Mouse (Mus musculus) kidney, embryonic 16.5 days (tissue): ENCODE results near the gene Ppp1r13b. TPM values are rescaled to one million over a fixed set of nuclear protein-coding genes. Genes with fewer than 3 reads are reported as not detected.

Experiments used
- ATAC-seq: fragments of 200-750 bp; cut with Nextera tagmentation; 2 replicates; pipeline ENCODE4 v1.8.0; 2017; ENCODE audit warnings: moderate TSS enrichment; ENCODE audit not compliant: low FRiP score, low TSS enrichment
- H3K27ac ChIP-seq: fragments of 300-500 bp; sonication (generic); 2 replicates; pipeline ENCODE4 v1.5.1; 2014; ENCODE audit warnings: low read length
- H3K27me3 ChIP-seq: fragments of 300-500 bp; sonication (generic); 2 replicates; pipeline ENCODE4 v1.6.1; 2014; ENCODE audit warnings: low read length, control low read depth, mixed read lengths; ENCODE audit not compliant: insufficient read depth
- H3K36me3 ChIP-seq: fragments of 300-500 bp; sonication (generic); 2 replicates; pipeline ENCODE4 v1.6.1; 2014; ENCODE audit warnings: low read length, control low read depth, mixed read lengths; ENCODE audit not compliant: insufficient read depth
- H3K4me1 ChIP-seq: fragments of 300-500 bp; sonication (generic); 2 replicates; pipeline ENCODE4 v1.6.1; 2014; ENCODE audit warnings: low read length, control low read depth, mixed read lengths; ENCODE audit not compliant: insufficient read depth
- H3K4me2 ChIP-seq: fragments of 300-500 bp; sonication (generic); replicated peaks from 2 replicates; pipeline ENCODE4 v1.6.1; 2014; ENCODE audit warnings: low read depth, low read length
- H3K4me3 ChIP-seq: fragments of 300-500 bp; sonication (generic); 2 replicates; pipeline ENCODE4 v1.5.1; 2014; ENCODE audit warnings: mild to moderate bottlenecking, low read length
- H3K9ac ChIP-seq: fragments of 300-500 bp; sonication (generic); replicated peaks from 2 replicates; pipeline ENCODE4 v1.6.1; 2014; ENCODE audit warnings: low read length
- H3K9me3 ChIP-seq: fragments of 300-500 bp; sonication (generic); 2 replicates; pipeline ENCODE4 v1.6.1; 2016; ENCODE audit warnings: low read length, control low read depth
- WGBS: fragments of 180-500 bp; shearing (Covaris S2); extraction: QIAGEN DNeasy Blood & Tissue Kit; methylation state at CpG from one replicate; pipeline ENCODE4 v1.1.7; 2014; 5-methylcytosine and 5-hydroxymethylcytosine counted together
- polyA plus RNA-seq: library from polyadenylated mRNA; unstranded; fragments of >200 nt; fragmentation: Nextera tagmentation; extraction: Ambion mirVana; gene quantifications from 2 replicates; pipeline ENCODE4 v1.2.1, GENCODE M21; 2015

Gene Ppp1r13b
- polyA plus RNA-seq, 1 experiment from 2014 or later, result 14.7 TPM

DNA sequence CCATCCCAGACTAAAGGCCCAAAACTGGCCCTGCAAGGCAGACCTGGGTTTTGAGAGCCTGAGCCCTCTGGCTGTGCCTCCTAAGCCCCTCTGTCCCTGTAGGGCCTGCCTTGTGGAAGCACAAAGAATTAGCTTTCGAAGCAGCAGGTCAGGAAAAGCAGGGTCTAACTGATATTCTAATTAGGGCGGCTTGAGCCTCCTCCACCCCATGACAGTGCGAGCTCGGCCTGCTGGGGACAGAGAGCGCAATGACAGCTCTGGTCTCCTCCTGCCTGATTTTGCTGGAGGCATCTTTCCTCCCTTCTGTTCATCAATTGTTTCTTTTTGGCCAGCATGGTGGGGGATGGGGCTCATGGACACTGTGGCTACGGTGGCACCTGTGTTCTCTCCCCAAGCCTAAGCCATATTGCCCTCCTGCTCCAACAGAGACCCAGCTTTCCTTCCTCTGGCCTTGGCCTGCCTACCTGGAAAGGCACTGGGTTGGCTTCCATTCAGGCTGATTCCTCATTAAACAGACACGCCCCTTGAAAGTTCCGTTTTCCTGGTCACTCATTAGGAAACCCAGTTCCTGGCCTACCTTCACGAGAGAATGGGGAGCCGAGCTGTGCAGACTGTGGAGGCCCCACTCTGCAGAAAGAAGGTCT is 35.6 kb upstream of the Ppp1r13b start:
- Histone ChIP-seq H3K36me3 (no peaks in the 10 kb centered on the region), H3K27ac (peak overlapping the region; percentile 65), H3K9me3 (no peaks in the 10 kb centered on the region), H3K4me2 (peak overlapping the region; percentile 20), H3K4me3 (0 out of 2 replicates have a peak overlapping the region, but pooled peaks have one; percentile 8), H3K27me3 (no peaks in the 10 kb centered on the region), H3K4me1 (peaks cover 32% of the 10 kb centered on the region), H3K9ac (peak overlapping the region; percentile 42)
- ATAC-seq, result no peak
- 72% methylated on average over 10 of the region's 10 CpGs for WGBS

DNA sequence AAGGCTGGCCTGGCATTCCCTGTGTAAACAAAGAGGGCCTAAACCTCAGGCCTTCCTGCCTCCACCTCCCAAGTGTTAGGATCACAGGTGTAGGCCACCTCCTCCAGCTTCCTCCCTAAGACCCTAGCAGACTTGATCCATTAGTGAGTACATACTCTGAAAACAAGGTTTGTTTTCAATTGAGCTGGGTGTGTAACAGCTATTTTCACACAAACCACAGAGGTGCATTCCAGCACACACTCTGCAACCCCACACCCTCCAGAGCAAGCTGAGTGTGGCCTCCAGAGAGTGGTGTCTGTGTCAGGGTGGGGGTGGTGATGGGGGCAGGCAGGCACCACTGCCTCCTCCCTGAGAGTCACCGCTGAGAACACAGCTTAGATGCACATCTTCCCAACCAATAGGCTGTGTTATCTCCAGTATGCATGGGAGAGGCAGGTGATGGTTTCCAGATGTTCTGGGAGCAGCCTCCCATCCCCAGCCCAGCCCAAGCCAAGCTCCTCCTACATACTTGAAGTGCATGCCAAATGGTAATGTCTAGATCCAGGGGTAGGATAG is 30.8 kb upstream of the Ppp1r13b start:
- WGBS, result 19% methylated on average over 1 of the region's 1 CpGs
- Histone ChIP-seq H3K36me3 (no peaks in the 10 kb centered on the region), H3K27me3 (no peaks in the 10 kb centered on the region), H3K4me3 (no peak overlapping the region), H3K4me2 (no peak overlapping the region), H3K9ac (no peak overlapping the region), H3K4me1 (peaks cover 43% of the 10 kb centered on the region), H3K27ac (peak overlapping the region; percentile 94), H3K9me3 (no peaks in the 10 kb centered on the region)
- peak; percentile 60 for ATAC-seq

DNA sequence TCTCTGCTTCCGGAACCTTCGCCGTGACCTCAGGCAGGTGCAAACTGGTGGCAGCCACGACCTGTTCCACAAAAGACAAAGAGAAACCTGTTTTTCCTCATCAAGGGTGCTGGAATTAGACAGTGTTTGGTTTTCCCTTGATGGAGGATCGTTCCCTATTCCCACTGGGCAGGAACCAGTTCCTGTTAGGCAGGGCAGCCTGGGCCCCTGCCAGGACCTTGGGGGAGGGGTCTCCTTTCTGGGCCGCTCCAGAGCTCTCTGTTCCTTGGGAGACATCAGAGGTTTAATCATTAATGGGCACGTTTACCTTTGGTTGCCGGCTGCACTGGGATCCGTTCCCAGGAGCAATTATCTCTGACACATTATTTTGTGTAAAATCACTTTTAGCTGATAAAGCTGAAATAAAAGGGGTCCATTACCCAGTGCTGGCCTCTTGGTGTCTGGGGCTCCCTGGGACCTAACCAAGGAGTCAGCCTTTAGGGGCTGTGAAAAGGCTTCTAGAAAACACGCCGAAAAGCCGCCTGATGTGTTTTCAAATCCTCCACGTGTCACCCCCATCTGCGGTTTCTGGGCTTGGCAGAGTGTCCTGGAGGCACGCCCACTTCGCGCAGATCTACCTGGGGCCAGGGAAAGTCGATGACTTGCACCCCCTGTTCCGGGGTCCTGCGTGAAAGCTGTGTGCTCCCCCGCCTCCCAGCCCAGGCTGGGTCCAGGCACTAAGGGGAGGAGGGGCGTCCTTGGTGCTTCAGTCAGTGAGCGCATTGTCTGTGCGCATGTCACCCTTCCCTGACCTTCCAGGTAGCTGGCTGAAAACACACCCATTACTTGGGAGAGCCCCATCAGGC is 29.0 kb upstream of the Ppp1r13b start:
- Histone ChIP-seq H3K9ac (peak overlapping the region; percentile 46), H3K4me2 (peak overlapping the region; percentile 34), H3K4me1 (peaks cover 57% of the 10 kb centered on the region), H3K36me3 (no peaks in the 10 kb centered on the region), H3K27ac (peak overlapping the region; percentile 94), H3K4me3 (no peak overlapping the region; the same call in 1 of the 2 replicates), H3K9me3 (no peaks in the 10 kb centered on the region), H3K27me3 (no peaks in the 10 kb centered on the region)
- WGBS, result 34% methylated on average over 24 of the region's 24 CpGs
- ATAC-seq, result peak; percentile 77

DNA sequence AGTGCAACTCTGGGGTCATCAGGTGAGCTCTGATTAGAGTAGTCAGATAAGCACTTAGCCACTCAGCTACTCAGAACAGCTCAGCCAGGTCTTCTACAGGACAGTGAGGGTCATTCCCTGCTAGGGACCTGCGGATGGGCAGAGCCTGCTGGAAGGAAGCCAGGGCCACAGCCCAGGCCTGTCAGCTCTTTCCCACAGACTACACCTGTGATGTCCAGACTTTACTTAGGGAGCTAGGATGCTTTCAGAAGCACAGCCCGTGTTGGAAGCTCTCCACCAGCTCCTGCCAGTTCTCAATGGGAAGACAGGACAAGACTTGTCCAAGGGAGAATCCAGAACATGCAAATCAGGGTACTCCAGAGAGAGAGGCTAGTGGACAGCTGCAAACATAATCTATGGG is 26.1 kb upstream of the Ppp1r13b start:
- Histone ChIP-seq H3K9ac (no peak overlapping the region), H3K4me1 (peaks cover 62% of the 10 kb centered on the region), H3K4me2 (peak overlapping the region; percentile 27; the same call in 1 of the 2 replicates), H3K27ac (peak overlapping the region; percentile 55), H3K27me3 (no peaks in the 10 kb centered on the region), H3K9me3 (no peaks in the 10 kb centered on the region), H3K36me3 (no peaks in the 10 kb centered on the region), H3K4me3 (no peak overlapping the region)
- WGBS, result 56% methylated on average over 2 of the region's 2 CpGs
- ATAC-seq, result no peak

DNA sequence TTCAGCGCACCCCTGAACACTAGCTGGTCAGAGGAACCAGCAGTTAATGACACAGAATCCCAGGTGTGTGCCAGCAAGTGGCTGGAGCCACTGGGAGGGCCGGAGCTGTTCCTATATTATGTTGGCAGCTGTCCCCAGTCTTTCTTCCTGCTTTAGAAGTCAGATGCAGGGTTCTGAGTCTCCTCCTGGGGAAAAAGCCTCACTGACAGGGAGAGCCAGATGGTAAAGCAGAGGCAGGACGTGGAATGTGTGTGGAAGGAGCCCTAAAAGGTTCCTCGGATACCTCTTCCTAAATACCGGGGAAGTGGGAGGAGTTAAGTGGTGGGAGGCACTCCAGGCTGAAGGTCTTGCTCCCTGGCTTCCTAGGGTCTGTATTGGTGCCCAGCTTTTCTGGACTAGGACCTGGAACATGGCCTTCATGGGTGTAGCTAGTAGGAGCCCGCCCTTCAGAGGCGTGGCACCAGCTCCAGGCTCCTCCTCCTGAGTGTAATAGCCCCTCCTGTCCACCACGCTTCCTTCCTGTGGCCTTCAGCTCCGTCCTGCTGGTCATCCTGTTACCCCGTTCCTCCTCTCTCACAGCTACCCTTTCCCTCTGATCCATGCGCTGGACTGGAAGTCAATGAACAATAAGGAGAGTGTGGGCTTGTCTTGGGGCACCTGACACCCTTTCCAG is 25.3 kb upstream of the Ppp1r13b start:
- 40% methylated on average over 11 of the region's 11 CpGs for WGBS
- Histone ChIP-seq H3K9me3 (no peaks in the 10 kb centered on the region), H3K36me3 (no peaks in the 10 kb centered on the region), H3K27me3 (no peaks in the 10 kb centered on the region), H3K27ac (peak overlapping the region; percentile 55), H3K4me1 (peaks cover 54% of the 10 kb centered on the region), H3K9ac (0 out of 2 replicates have a peak overlapping the region, but pooled peaks have one; percentile 37), H3K4me2 (peak overlapping the region; percentile 27; the same call in 1 of the 2 replicates), H3K4me3 (no peak overlapping the region)
- ATAC-seq, result peak; percentile 37

DNA sequence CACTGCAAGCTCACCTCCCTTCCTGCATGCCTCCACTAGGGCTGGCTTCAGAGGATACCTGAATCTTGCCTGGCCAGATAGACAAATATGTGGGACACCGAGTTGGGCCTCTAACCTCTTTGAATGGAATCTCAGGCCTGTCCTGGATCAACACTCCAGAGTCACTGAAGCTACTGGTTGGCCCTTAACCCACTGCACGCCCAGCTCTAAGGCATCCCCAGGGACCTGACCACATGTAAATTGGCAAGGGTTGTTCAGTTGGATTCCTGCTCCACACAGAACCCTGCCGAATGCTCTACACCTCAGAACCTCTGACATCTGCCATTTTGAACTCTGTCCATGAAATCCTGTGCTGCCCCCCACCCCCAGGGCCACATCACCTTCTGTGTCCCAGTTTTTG is 24.6 kb upstream of the Ppp1r13b start:
- H3K4me1 ChIP-seq, result peaks cover 48% of the 10 kb centered on the region
- H3K4me2 ChIP-seq, result no peak overlapping the region
- 51% methylated on average over 3 of the region's 3 CpGs for WGBS
- peak overlapping the region; percentile 55 for H3K27ac ChIP-seq
- no peaks in the 10 kb centered on the region for H3K9me3 ChIP-seq
- H3K4me3 ChIP-seq, result no peak overlapping the region
- no peak overlapping the region for H3K9ac ChIP-seq
- no peaks in the 10 kb centered on the region for H3K36me3 ChIP-seq
- no peaks in the 10 kb centered on the region for H3K27me3 ChIP-seq
- no peak for ATAC-seq

DNA sequence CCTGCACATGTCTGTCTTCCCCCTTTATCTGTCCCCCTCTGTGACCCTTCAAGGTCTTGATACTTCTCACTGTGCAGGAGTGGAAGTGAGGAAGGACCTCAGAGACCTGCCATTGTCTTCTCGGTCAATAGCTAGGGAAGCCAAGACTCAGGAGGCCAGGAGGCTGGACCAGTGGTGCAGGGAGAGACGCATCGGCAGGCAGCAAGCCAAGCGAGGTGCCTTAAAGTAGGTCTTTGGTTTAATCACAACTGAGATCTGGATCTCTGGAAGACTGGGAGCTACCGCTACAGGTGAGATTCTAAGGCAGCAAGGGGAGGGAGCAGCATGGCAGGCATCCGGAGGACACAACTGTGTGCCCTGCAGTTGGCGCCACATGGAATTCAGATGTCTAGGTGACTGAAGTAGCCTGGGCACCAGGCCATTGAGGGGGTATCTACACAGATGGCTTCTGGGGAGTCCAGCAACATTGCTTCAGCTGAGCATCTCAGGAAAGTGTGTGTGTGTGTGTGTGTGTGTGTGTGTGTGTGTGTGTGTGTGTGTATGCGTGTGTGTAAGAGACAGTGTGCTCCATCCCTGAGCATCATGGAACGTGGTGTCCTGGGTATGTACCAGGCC is 23.6 kb upstream of the Ppp1r13b start:
- H3K27ac ChIP-seq, result no peak overlapping the region
- WGBS, result 72% methylated on average over 9 of the region's 9 CpGs
- ATAC-seq, result no peak

DNA sequence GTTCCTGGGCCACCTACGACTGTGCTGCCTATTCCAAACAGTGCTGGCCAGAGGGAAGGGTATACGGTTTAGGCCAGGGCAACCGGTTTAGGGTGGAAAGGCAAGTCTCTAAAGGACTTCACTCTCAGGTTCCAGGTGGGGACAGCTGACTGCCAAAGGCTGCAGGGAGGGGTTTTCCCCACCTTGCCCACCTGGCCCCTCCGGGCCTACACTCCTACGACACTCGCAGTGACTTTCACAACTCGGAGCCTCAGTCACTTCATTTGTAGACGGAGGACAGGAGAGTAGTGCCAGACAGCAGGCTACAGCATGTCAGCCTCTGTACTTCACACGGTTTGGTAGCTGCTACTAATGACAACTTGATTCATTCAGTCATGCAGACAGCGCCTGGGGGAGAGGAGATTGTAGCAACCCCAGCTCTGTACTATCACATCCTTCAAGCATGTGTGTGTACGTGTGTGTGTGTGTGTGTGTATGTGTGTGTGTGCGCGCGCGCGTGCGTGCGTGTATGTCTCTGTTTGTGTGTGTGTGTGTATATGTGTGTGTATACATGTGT is 20.6 kb upstream of the Ppp1r13b start:
- H3K36me3 ChIP-seq, result no peaks in the 10 kb centered on the region
- no peak overlapping the region for H3K9ac ChIP-seq
- no peak for ATAC-seq
- H3K4me1 ChIP-seq, result peaks cover 24% of the 10 kb centered on the region
- WGBS, result 70% methylated on average over 18 of the region's 18 CpGs
- H3K9me3 ChIP-seq, result no peaks in the 10 kb centered on the region
- H3K27me3 ChIP-seq, result no peaks in the 10 kb centered on the region
- no peak overlapping the region for H3K4me3 ChIP-seq
- no peak overlapping the region for H3K27ac ChIP-seq
- H3K4me2 ChIP-seq, result no peak overlapping the region

More for the DNA sequence above, 23.6 kb upstream of the Ppp1r13b start:
- Histone ChIP-seq H3K27me3 (no peaks in the 10 kb centered on the region), H3K36me3 (no peaks in the 10 kb centered on the region), H3K4me2 (no peak overlapping the region), H3K4me3 (no peak overlapping the region), H3K4me1 (peaks cover 38% of the 10 kb centered on the region), H3K9me3 (no peaks in the 10 kb centered on the region), H3K9ac (no peak overlapping the region)

DNA sequence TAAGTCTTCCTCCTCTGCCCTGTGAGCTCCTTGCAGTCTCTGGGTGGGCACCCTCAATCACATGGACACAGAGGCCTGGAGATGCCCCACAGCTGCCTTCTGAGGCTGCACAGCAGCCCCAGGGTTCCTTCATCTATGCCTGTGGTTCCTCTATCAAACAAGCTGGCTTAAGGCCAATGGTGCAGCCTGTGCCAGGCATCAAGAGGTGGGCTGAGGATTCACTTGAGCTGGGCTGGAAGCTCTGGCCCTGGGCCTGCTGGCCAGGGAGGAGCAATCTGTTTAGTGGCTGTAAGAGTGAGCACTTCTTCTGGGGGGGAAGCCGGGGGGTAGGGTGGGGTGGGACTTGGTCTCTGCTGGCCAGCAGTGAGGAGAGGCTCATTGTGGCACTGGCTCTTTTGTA is 19.4 kb upstream of the Ppp1r13b start:
- H3K4me3 ChIP-seq, result no peak overlapping the region
- no peak overlapping the region for H3K9ac ChIP-seq
- H3K36me3 ChIP-seq, result no peaks in the 10 kb centered on the region
- WGBS, result 88% methylated on average over 1 of the region's 1 CpGs
- no peak for ATAC-seq
- H3K9me3 ChIP-seq, result no peaks in the 10 kb centered on the region
- no peak overlapping the region for H3K27ac ChIP-seq
- no peaks in the 10 kb centered on the region for H3K27me3 ChIP-seq
- no peak overlapping the region for H3K4me2 ChIP-seq
- H3K4me1 ChIP-seq, result peaks cover 12% of the 10 kb centered on the region
